Comparison of ENCODE assay signal across 10 mouse cellular contexts in genomic region chr11:120279335-120279734, GRCm38 (mm10). TPM values are rescaled to one million over a fixed set of nuclear protein-coding genes. Genes with fewer than 3 reads are reported as not detected.
DNase-seq lines count a peak whose midpoint lies in the region; ATAC-seq and TF ChIP-seq lines count a peak whose summit lies in the region.
"Had no signal": no experiment of that assay in that cellular context is flagged by ENCODE, and none has a peak within 500 bp of the region (broad histone marks: within the 10 kb centered on the region; RNA-seq: fewer than 3 reads in every experiment).

No protein-coding gene starts in this region.

- WGBS in forebrain, embryonic 10.5 days, result 92% methylated on average over 11 of the region's 11 CpGs
- WGBS in forebrain, embryonic 11.5 days, result 92% methylated on average over 11 of the region's 11 CpGs
- 70% methylated on average over 11 of the region's 11 CpGs for WGBS in liver, postnatal 0 days (ENCODE audit: insufficient replicate concordance)
- 81% methylated on average over 11 of the region's 11 CpGs for WGBS in liver, embryonic 11.5 days
- 48% methylated on average over 11 of the region's 11 CpGs for WGBS in neural tube, embryonic 15.5 days
- 68% methylated on average over 11 of the region's 11 CpGs for WGBS in cerebellum, adult 2 months
- 82% methylated on average over 11 of the region's 11 CpGs for WGBS in stomach, postnatal 0 days

- TF ChIP-seq EP300 in liver, postnatal 0 days (IDR thresholded peaks at IDR 0.05; ENCODE audit: low read depth), result no peak
- no peak for TF ChIP-seq EP300 in stomach, postnatal 0 days (optimal IDR thresholded peaks at IDR 0.05)

- no peak for TF ChIP-seq POLR2A in cerebellum, adult 2 months (IDR thresholded peaks at IDR 0.05; ENCODE audit: borderline replicate concordance, insufficient read depth, low read length)

- H3K27me3 ChIP-seq in forebrain, embryonic 10.5 days (ENCODE audit: poor library complexity, severe bottlenecking), result no peaks in the 10 kb centered on the region
- H3K27me3 ChIP-seq in forebrain, embryonic 11.5 days (ENCODE audit: control insufficient read depth, insufficient read depth, low read length), result no peaks in the 10 kb centered on the region
- H3K27me3 ChIP-seq in liver, postnatal 0 days (ENCODE audit: insufficient read depth, low read length), result no peaks in the 10 kb centered on the region
- no peaks in the 10 kb centered on the region for H3K27me3 ChIP-seq in liver, embryonic 11.5 days (replicated peaks; ENCODE audit: control insufficient read depth, insufficient read depth, low read length)
- 0 out of 2 replicates have a peak, but pooled peaks cover 3% of the 10 kb centered on the region for H3K27me3 ChIP-seq in neural tube, embryonic 15.5 days (replicated peaks)
- H3K27me3 ChIP-seq in cerebellum, adult 2 months (ENCODE audit: control insufficient read depth, insufficient read depth, low read length), result no peaks in the 10 kb centered on the region
- H3K27me3 ChIP-seq in stomach, postnatal 0 days (ENCODE audit: control insufficient read depth, insufficient read depth, low read length), result no peaks in the 10 kb centered on the region
- H3K27me3 ChIP-seq: heart, embryonic 13.5 days had no signal

- H3K4me1 ChIP-seq in forebrain, embryonic 10.5 days, result peaks cover 43% of the 10 kb centered on the region
- H3K4me1 ChIP-seq in forebrain, embryonic 11.5 days (replicated peaks; ENCODE audit: control insufficient read depth, insufficient read depth, low read length), result peaks cover 14% of the 10 kb centered on the region; the same call in 1 of the 2 replicates
- H3K4me1 ChIP-seq in liver, postnatal 0 days (ENCODE audit: insufficient read depth), result peaks cover 15% of the 10 kb centered on the region; the same call in 1 of the 2 replicates
- peaks cover 5% of the 10 kb centered on the region; the same call in 1 of the 2 replicates for H3K4me1 ChIP-seq in liver, embryonic 11.5 days (replicated peaks; ENCODE audit: control insufficient read depth, insufficient read depth, low read length)
- H3K4me1 ChIP-seq in neural tube, embryonic 15.5 days, result peaks cover 41% of the 10 kb centered on the region
- peaks cover 18% of the 10 kb centered on the region for H3K4me1 ChIP-seq in cerebellum, adult 2 months (ENCODE audit: control insufficient read depth, insufficient read depth, low read length)
- no peaks in the 10 kb centered on the region for H3K4me1 ChIP-seq in stomach, postnatal 0 days (replicated peaks; ENCODE audit: control insufficient read depth, insufficient read depth)

- no peaks in the 10 kb centered on the region for H3K9me3 ChIP-seq in forebrain, embryonic 10.5 days
- no peaks in the 10 kb centered on the region for H3K9me3 ChIP-seq in forebrain, embryonic 11.5 days (ENCODE audit: control insufficient read depth, low read length)
- no peaks in the 10 kb centered on the region for H3K9me3 ChIP-seq in liver, postnatal 0 days (ENCODE audit: low read length)
- no peaks in the 10 kb centered on the region for H3K9me3 ChIP-seq in liver, embryonic 11.5 days (ENCODE audit: control insufficient read depth, low read length)
- H3K9me3 ChIP-seq in neural tube, embryonic 15.5 days (replicated peaks), result no peaks in the 10 kb centered on the region
- no peaks in the 10 kb centered on the region for H3K9me3 ChIP-seq in stomach, postnatal 0 days (ENCODE audit: control insufficient read depth, low read length)
- H3K9me3 ChIP-seq: heart, embryonic 13.5 days had no signal

- H3K9ac ChIP-seq in forebrain, embryonic 11.5 days (ENCODE audit: low read length), result no peak overlapping the region
- H3K9ac ChIP-seq in liver, postnatal 0 days (replicated peaks), result no peak overlapping the region
- H3K9ac ChIP-seq in liver, embryonic 11.5 days (ENCODE audit: low read depth, low read length), result no peak overlapping the region
- 0 out of 2 replicates have a peak overlapping the region, but pooled peaks have one; percentile 23 for H3K9ac ChIP-seq in neural tube, embryonic 15.5 days (replicated peaks)
- H3K9ac ChIP-seq in stomach, postnatal 0 days (ENCODE audit: low read length), result no peak overlapping the region

- TF ChIP-seq CTCF in liver, postnatal 0 days (IDR thresholded peaks at IDR 0.05; ENCODE audit: low read depth), result no peak
- no peak for TF ChIP-seq CTCF in cerebellum, adult 2 months (IDR thresholded peaks at IDR 0.05; ENCODE audit: borderline replicate concordance, insufficient read depth, low read depth, low read length)
- no peak for TF ChIP-seq CTCF in stomach, postnatal 0 days (IDR thresholded peaks at IDR 0.05; ENCODE audit: low read depth)

- no peak for DNase-seq in forebrain, embryonic 10.5 days (ENCODE audit: extremely low spot score, low spot score)
- DNase-seq in forebrain, embryonic 11.5 days (ENCODE audit: low spot score), result no peak
- no peak for DNase-seq in liver, postnatal 0 days
- DNase-seq in liver, embryonic 11.5 days (ENCODE audit: low spot score), result no peak
- peak; percentile 54 to 67 for DNase-seq in layer of hippocampus, postnatal 10 days (ENCODE audit: low spot score in 2 of 2)
- DNase-seq in cerebellum, adult 2 months, result no peak
- no peak for DNase-seq in stomach, postnatal 0 days (ENCODE audit: low spot score)

- ATAC-seq in forebrain, embryonic 11.5 days (replicated peaks; ENCODE audit: low FRiP score), result no peak
- no peak for ATAC-seq in liver, postnatal 0 days
- no peak for ATAC-seq in liver, embryonic 11.5 days (replicated peaks; ENCODE audit: low FRiP score)
- ATAC-seq in neural tube, embryonic 15.5 days (ENCODE audit: low FRiP score), result no peak
- ATAC-seq in stomach, postnatal 0 days (ENCODE audit: low FRiP score, low TSS enrichment), result no peak

- peak overlapping the region; percentile 73 for H3K27ac ChIP-seq in forebrain, embryonic 10.5 days
- no peak overlapping the region for H3K27ac ChIP-seq in forebrain, embryonic 11.5 days (ENCODE audit: low read depth, low read length)
- H3K27ac ChIP-seq in liver, postnatal 0 days (ENCODE audit: low read depth), result 0 out of 2 replicates have a peak overlapping the region, but pooled peaks have one; percentile 22
- H3K27ac ChIP-seq in liver, embryonic 11.5 days (ENCODE audit: low read depth, low read length), result no peak overlapping the region
- peak overlapping the region; percentile 87 for H3K27ac ChIP-seq in neural tube, embryonic 15.5 days (replicated peaks)
- H3K27ac ChIP-seq in cerebellum, adult 2 months (ENCODE audit: insufficient read depth, low read length), result no peak overlapping the region
- no peak overlapping the region for H3K27ac ChIP-seq in stomach, postnatal 0 days (replicated peaks)
- H3K27ac ChIP-seq: heart, embryonic 13.5 days; left cerebral cortex, adult 2 months had no signal

- peaks cover 100% of the 10 kb centered on the region for H3K36me3 ChIP-seq in forebrain, embryonic 10.5 days (replicated peaks)
- peaks cover 19% of the 10 kb centered on the region for H3K36me3 ChIP-seq in forebrain, embryonic 11.5 days (ENCODE audit: control insufficient read depth, insufficient read depth, low read length)
- peaks cover 6% of the 10 kb centered on the region; the same call in 1 of the 2 replicates for H3K36me3 ChIP-seq in liver, postnatal 0 days (replicated peaks; ENCODE audit: insufficient read depth, low read length)
- peaks cover 37% of the 10 kb centered on the region for H3K36me3 ChIP-seq in liver, embryonic 11.5 days (ENCODE audit: control insufficient read depth, insufficient read depth, low read length)
- H3K36me3 ChIP-seq in neural tube, embryonic 15.5 days, result peaks cover 68% of the 10 kb centered on the region
- H3K36me3 ChIP-seq in stomach, postnatal 0 days (ENCODE audit: control insufficient read depth, insufficient read depth, low read length), result peaks cover 25% of the 10 kb centered on the region

- no peak overlapping the region; the same call in 1 of the 2 replicates for H3K4me3 ChIP-seq in forebrain, embryonic 10.5 days
- H3K4me3 ChIP-seq in forebrain, embryonic 11.5 days (ENCODE audit: low read depth, low read length), result no peak overlapping the region
- no peak overlapping the region for H3K4me3 ChIP-seq in liver, postnatal 0 days (ENCODE audit: low read depth, low read length)
- no peak overlapping the region for H3K4me3 ChIP-seq in liver, embryonic 11.5 days (ENCODE audit: low read depth, low read length)
- no peak overlapping the region for H3K4me3 ChIP-seq in neural tube, embryonic 15.5 days (replicated peaks)
- no peak overlapping the region for H3K4me3 ChIP-seq in cerebellum, adult 2 months (replicated peaks; ENCODE audit: insufficient read depth, low read depth, low read length)
- no peak overlapping the region for H3K4me3 ChIP-seq in stomach, postnatal 0 days (ENCODE audit: low read depth, low read length)
- H3K4me3 ChIP-seq: heart, embryonic 13.5 days; left cerebral cortex, adult 2 months had no signal

- H3K4me2 ChIP-seq in forebrain, embryonic 11.5 days (ENCODE audit: low read depth, low read length, severe bottlenecking), result no peak overlapping the region
- H3K4me2 ChIP-seq in liver, postnatal 0 days (ENCODE audit: low read depth, low read length), result no peak overlapping the region
- H3K4me2 ChIP-seq in liver, embryonic 11.5 days, result no peak overlapping the region
- no peak overlapping the region for H3K4me2 ChIP-seq in neural tube, embryonic 15.5 days
- H3K4me2 ChIP-seq in stomach, postnatal 0 days (replicated peaks; ENCODE audit: low read depth), result no peak overlapping the region
- H3K4me2 ChIP-seq: heart, embryonic 13.5 days had no signal

RNA-seq across cellular contexts. Expression of gene Bahcc1, which starts 46.6 kb away (rescaled TPM):
- polyA plus RNA-seq in forebrain, embryonic 10.5 days (2016; fragmentation: Nextera tagmentation; extraction: Ambion mirVana), result 13.7 and 16.1 TPM in 2 replicates
- polyA plus RNA-seq in forebrain, embryonic 11.5 days (2014; fragmentation: Nextera tagmentation; extraction: Ambion mirVana), result 25.2 and 30.3 TPM in 2 replicates
- polyA plus RNA-seq in liver, postnatal 0 days (2015; fragmentation: Nextera tagmentation; extraction: Ambion mirVana), result 1.1 and 1.2 TPM in 2 replicates
- 6.7 and 8.8 TPM in 2 replicates for polyA plus RNA-seq in liver, embryonic 11.5 days (2014; fragmentation: Nextera tagmentation; extraction: Ambion mirVana)
- total RNA-seq in layer of hippocampus, postnatal 10 days (2021), result 10 to 100 TPM; 21.9 to 26.0 TPM
- 8.7 and 10.4 TPM in 2 replicates for polyA plus RNA-seq in neural tube, embryonic 15.5 days (2015; fragmentation: Nextera tagmentation; extraction: Ambion mirVana)
- 17.0 and 17.6 TPM in 2 replicates for polyA plus RNA-seq in cerebellum, adult 2 months (2012; rRNA removed)
- polyA plus RNA-seq in stomach, postnatal 0 days (2015; fragmentation: Nextera tagmentation; extraction: Ambion mirVana), result 2.7 and 2.9 TPM in 2 replicates

Comparison
In these comparisons a context has a peak if more than half of its experiments do, and no peak if none do; other contexts are left out.
1. H3K27ac ChIP-seq: peak in forebrain, embryonic 10.5 days (single experiment), liver, postnatal 0 days (single experiment) and neural tube, embryonic 15.5 days (single experiment); none in forebrain, embryonic 11.5 days (single experiment), liver, embryonic 11.5 days (single experiment), cerebellum, adult 2 months (single experiment) and stomach, postnatal 0 days (single experiment).
2. DNase-seq: peak in layer of hippocampus, postnatal 10 days (2 of 2); none in forebrain, embryonic 10.5 days (single experiment), forebrain, embryonic 11.5 days (single experiment), liver, postnatal 0 days (single experiment), liver, embryonic 11.5 days (single experiment), cerebellum, adult 2 months (0 of 2) and stomach, postnatal 0 days (single experiment).